Mouse (Mus musculus): ENCODE results near the gene S100a5.

DNA sequence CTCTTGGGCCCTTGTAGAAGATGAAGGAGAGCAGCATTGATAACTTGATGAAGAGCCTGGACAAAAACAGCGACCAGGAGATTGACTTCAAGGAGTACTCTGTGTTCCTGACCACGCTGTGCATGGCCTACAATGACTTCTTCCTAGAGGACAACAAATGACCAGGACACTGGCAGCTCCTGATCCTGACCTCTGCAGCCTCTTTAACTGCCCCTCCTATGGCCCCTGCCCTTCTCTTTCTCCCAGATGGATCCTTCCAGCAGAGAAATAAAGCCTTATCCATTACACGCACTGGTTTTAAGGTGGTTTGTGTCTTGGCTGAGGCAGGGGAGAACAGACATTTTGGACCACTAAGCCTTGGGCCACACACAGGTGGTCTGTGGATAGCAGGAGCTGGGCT, 3.2 kb downstream of the S100a5 start:
- TF ChIP-seq CTCF (IDR thresholded peaks at IDR 0.05; ENCODE audit: extremely low read depth, insufficient read depth, low read length) (no peak), POLR2A (IDR thresholded peaks at IDR 0.05; ENCODE audit: extremely low read depth, insufficient read depth, low read length) (no peak)
